Mouse (Mus musculus) spleen, adult 2 months (tissue): ENCODE data around the gene Mapt.

Experiments
- CTCF ChIP-seq: fragments of 200-500 bp; IDR thresholded peaks from 2 replicates; pipeline ENCODE4 v1.5.1; 2011; ENCODE audit warnings: mild to moderate bottlenecking, inconsistent platforms; ENCODE audit not compliant: insufficient read depth, insufficient read length, insufficient replicate concordance; ENCODE audit errors: extremely low read depth
- POLR2A ChIP-seq: fragments of 200-500 bp; IDR thresholded peaks from 2 replicates; pipeline ENCODE4 v1.6.1; 2011; ENCODE audit warnings: low read depth, low read length, inconsistent platforms

GRCm38 (mm10) chr11:104289199-104290031 is 58.2 kb downstream of the Mapt start:
- TF ChIP-seq CTCF = peak; percentile 43; the same call in 1 of the 2 replicates
- TF ChIP-seq POLR2A = no peak
